Mouse (Mus musculus) ES-Bruce4 (cell line): Measurements from ENCODE around the gene Cdc42ep2.

Experiments used
- CTCF ChIP-seq: IDR thresholded peaks from one replicate; pipeline ENCODE4 v1.8.1; 2011; ENCODE audit warnings: low read depth, low read length
- EP300 ChIP-seq: IDR thresholded peaks from 2 replicates; pipeline ENCODE4 v1.6.1; 2011; ENCODE audit warnings: low read depth, low read length; ENCODE audit not compliant: insufficient read depth
- POLR2A ChIP-seq: IDR thresholded peaks from one replicate; pipeline ENCODE4 v1.8.1; 2011; ENCODE audit warnings: low read length; ENCODE audit not compliant: insufficient read depth

DNA sequence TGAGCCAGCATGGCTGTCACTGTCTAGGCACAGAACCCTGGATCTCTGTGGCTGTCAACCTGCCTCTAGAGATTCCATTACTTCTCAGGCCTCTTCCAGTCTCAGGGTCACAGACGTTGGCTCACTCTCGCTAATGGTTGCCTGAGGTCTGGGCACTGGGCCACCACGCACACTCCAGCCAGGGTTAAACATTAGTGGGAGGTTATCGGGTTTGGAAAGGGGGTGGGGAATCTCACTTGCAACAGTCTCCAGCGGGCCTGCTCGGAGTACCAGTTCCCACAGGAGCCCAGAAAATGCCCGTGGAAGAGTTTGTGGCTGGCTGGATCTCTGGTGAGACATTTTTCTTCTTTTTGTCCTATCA lies 46.3 kb downstream of the Cdc42ep2 start:
- no peak for TF ChIP-seq POLR2A
- TF ChIP-seq CTCF, result no peak
- no peak; the same call in 1 of the 2 replicates for TF ChIP-seq EP300
